Mouse (Mus musculus) lung, adult 2 months (tissue): ENCODE data around the gene Bmp7. TPM values are rescaled to one million over a fixed set of nuclear protein-coding genes. Genes with fewer than 3 reads are reported as not detected.

Experiments
- DNase-seq: peaks from one replicate; pipeline ENCODE4 v3.0.0; 2022
- H3K4me1 ChIP-seq: fragments of 200-500 bp; 2 replicates; pipeline ENCODE4 v1.6.1; 2011; ENCODE audit warnings: low read length; ENCODE audit not compliant: control insufficient read depth, insufficient read depth
- H3K4me3 ChIP-seq: fragments of 200-500 bp; replicated peaks from 2 replicates; pipeline ENCODE3; 2011; ENCODE audit warnings: low read depth, mild to moderate bottlenecking, control low read depth, low read length; ENCODE audit errors: extremely low read depth
- CTCF ChIP-seq: fragments of 200-500 bp; IDR thresholded peaks from 2 replicates; pipeline ENCODE4 v1.5.1; 2011; ENCODE audit warnings: mild to moderate bottlenecking, low read length, control low read depth; ENCODE audit not compliant: insufficient read depth
- POLR2A ChIP-seq: fragments of 200-500 bp; IDR thresholded peaks from 2 replicates; pipeline ENCODE4 v1.6.1; 2011; ENCODE audit warnings: low read depth, mild to moderate bottlenecking, control low read depth, low read length, borderline replicate concordance; ENCODE audit errors: extremely low read depth
- WGBS: fragments of 180-500 bp; shearing (Covaris S2); methylation state at CpG from one replicate; pipeline ENCODE4 v1.1.7; 2018; 5-methylcytosine and 5-hydroxymethylcytosine counted together
- polyA plus RNA-seq: library from polyadenylated mRNA; depleted of rRNA; stranded (reverse); fragments of >200 nt; gene quantifications from 2 replicates; pipeline ENCODE4 v1.2.3, GENCODE M21; 2012; rRNA removed

Bmp7 gene
- polyA plus RNA-seq, 1 experiment, result 5.3 TPM

DNA sequence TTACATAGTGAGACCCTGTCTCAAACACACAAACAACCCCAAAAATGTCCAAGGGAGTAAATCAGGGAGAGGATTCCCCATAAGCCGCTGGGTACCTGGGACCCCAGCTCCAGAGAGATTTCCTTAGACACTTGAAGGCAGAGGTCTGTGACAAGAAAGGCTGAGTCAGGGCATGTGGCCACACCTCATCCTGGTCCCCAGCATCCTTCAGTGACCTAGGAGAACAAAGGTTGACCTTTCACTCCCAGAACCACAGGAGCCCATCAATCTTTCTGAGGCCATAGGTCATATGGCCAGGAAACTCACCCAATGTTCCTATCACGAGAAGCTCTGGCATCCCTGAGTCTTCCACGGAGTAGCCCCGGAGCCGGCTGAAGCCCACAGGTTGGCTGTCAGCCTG, 111.9 kb downstream of the Bmp7 start:
- Histone ChIP-seq H3K4me3 (no peak overlapping the region), H3K4me1 (no peaks in the 10 kb centered on the region)
- TF ChIP-seq CTCF, result no peak
- no peak for TF ChIP-seq POLR2A
- no peak for DNase-seq
- WGBS, result 49% methylated on average over 5 of the region's 5 CpGs

- TF ChIP-seq CTCF (peak; percentile 38; the same call in 1 of the 2 replicates), POLR2A (no peak)
- DNase-seq, result peak; percentile 6
- WGBS, result 48% methylated on average over 7 of the region's 7 CpGs
- Histone ChIP-seq H3K4me1 (no peaks in the 10 kb centered on the region), H3K4me3 (no peak overlapping the region)
Measured at GRCm38 (mm10) chr2:172827564-172827963, 112.6 kb downstream of the Bmp7 start.

GRCm38 (mm10) chr2:172825785-172826145, 114.4 kb downstream of the Bmp7 start:
- Histone ChIP-seq H3K4me3 (no peak overlapping the region), H3K4me1 (no peaks in the 10 kb centered on the region)
- no peak for DNase-seq
- 81% methylated on average over 11 of the region's 11 CpGs for WGBS
- no peak for TF ChIP-seq POLR2A
- no peak for TF ChIP-seq CTCF

DNA sequence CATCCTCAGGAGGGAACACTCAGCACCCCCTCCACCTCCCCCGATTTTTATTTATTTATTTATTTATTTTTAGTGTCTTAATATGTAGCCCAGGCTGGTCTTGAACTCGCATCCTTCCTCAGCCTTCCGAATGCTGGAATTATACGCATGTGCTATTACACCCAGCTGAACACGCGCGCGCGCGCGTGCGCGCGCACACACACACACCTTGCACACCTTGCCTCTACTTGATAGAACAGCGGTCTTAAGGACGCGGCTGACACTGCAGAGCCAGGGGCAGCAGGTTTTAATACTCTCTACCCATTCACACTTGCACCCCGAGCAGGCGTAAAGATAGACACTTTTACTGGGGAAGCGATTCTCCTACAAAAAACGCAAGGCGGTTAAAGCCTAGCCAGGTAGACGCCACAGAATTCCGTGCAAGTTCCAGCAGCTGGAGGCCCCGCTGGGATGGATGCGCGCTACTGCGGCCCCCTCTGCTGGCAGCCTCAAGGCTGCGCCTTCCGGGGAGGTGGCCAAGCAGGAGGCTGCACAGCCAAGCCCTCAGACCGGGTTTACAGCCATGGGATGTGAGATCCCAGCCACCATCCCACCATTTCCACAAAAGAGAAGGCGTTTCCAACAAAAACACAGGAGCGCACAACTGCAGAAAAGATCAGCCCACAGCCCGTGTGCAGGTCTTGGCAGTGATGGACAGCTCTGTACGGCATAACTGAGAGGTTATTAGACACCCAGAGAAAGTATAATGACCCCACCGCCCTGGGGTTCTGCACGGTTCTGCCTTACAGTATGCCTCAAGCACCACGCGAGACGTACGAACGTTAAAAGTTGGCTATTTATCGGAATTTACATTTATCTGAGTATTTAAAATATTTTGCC, 115.0 kb downstream of the Bmp7 start:
- Histone ChIP-seq H3K4me3 (no peak overlapping the region), H3K4me1 (no peaks in the 10 kb centered on the region)
- TF ChIP-seq POLR2A (no peak), CTCF (peak; percentile 45)
- DNase-seq, result peak; percentile 45
- 18% methylated on average over 43 of the region's 43 CpGs for WGBS

GRCm38 (mm10) chr2:172818631-172819230, 121.4 kb downstream of the Bmp7 start:
- no peaks in the 10 kb centered on the region for H3K4me1 ChIP-seq
- TF ChIP-seq CTCF, result no peak
- no peak for TF ChIP-seq POLR2A
- no peak overlapping the region for H3K4me3 ChIP-seq
- WGBS, result 64% methylated on average over 10 of the region's 10 CpGs
- no peak for DNase-seq

Other genes starting within 250 kb of the Bmp7 start
- gene Spo11, start 37.4 kb upstream of the Bmp7 start, polyA plus RNA-seq, result 0.14 and 0.15 TPM in 2 replicates
- 40.2 and 46.8 TPM in 2 replicates for gene Rae1, start 59.8 kb upstream of the Bmp7 start, polyA plus RNA-seq
- 89.5 and 92.5 TPM in 2 replicates for gene Rbm38, start 80.2 kb upstream of the Bmp7 start, polyA plus RNA-seq
- gene Ctcfl, start 179.2 kb upstream of the Bmp7 start, polyA plus RNA-seq, result not detected in 2 replicates
- gene Pck1, start 212.7 kb upstream of the Bmp7 start, polyA plus RNA-seq, result 7.9 and 14.0 TPM in 2 replicates